Mouse (Mus musculus) intestine, embryonic 14.5 days (tissue): ENCODE results near the gene Naaladl2. TPM values are rescaled to one million over a fixed set of nuclear protein-coding genes. Genes with fewer than 3 reads are reported as not detected.

Experiments
- ATAC-seq: fragments of 200-750 bp; cut with Nextera tagmentation; replicated peaks from 2 replicates; pipeline ENCODE4 v1.8.0; 2017; ENCODE audit warnings: low read depth, moderate number of reproducible peaks, moderate TSS enrichment, moderate library complexity; ENCODE audit not compliant: low FRiP score, low TSS enrichment
- DNase-seq: peaks from one replicate; pipeline ENCODE4 v3.0.0-alpha.2; 2018; ENCODE audit warnings: low spot score
- H3K27ac ChIP-seq: fragments of 300-500 bp; sonication (generic); 2 replicates; pipeline ENCODE4 v1.5.1; 2014; ENCODE audit warnings: low read depth, mild to moderate bottlenecking, control low read depth
- H3K27me3 ChIP-seq: fragments of 300-500 bp; sonication (generic); replicated peaks from 2 replicates; pipeline ENCODE4 v1.6.1; 2014; ENCODE audit warnings: low read length, control low read depth; ENCODE audit not compliant: control insufficient read depth, insufficient read depth
- H3K36me3 ChIP-seq: fragments of 300-500 bp; sonication (generic); 2 replicates; pipeline ENCODE4 v1.6.1; 2014; ENCODE audit warnings: low read length, control low read depth; ENCODE audit not compliant: control insufficient read depth, insufficient read depth
- H3K4me1 ChIP-seq: fragments of 300-500 bp; sonication (generic); replicated peaks from 2 replicates; pipeline ENCODE4 v1.6.1; 2014; ENCODE audit warnings: low read length, control low read depth, mixed read lengths; ENCODE audit not compliant: control insufficient read depth, insufficient read depth
- H3K4me2 ChIP-seq: fragments of 300-500 bp; sonication (generic); 2 replicates; pipeline ENCODE4 v1.6.1; 2014; ENCODE audit warnings: low read length
- H3K4me3 ChIP-seq: fragments of 300-500 bp; sonication (generic); 2 replicates; pipeline ENCODE4 v1.5.1; 2014; ENCODE audit warnings: low read depth, low read length, control low read depth, mixed read lengths
- H3K9ac ChIP-seq: fragments of 300-500 bp; sonication (generic); 2 replicates; pipeline ENCODE4 v1.6.1; 2014; ENCODE audit warnings: mild to moderate bottlenecking, low read length
- H3K9me3 ChIP-seq: fragments of 300-500 bp; sonication (generic); 2 replicates; pipeline ENCODE4 v1.6.1; 2016; ENCODE audit warnings: low read length, control low read depth; ENCODE audit not compliant: control insufficient read depth
- WGBS: fragments of 180-500 bp; shearing (Covaris S2); extraction: QIAGEN DNeasy Blood & Tissue Kit; methylation state at CpG from one replicate; pipeline ENCODE4 v1.1.7; 2014; 5-methylcytosine and 5-hydroxymethylcytosine counted together
- polyA plus RNA-seq: library from polyadenylated mRNA; unstranded; fragments of >200 nt; fragmentation: Nextera tagmentation; extraction: Ambion mirVana; gene quantifications from 2 replicates; pipeline ENCODE4 v1.2.1, GENCODE M21; 2014

Naaladl2 gene
- 1.6 and 2.5 TPM in 2 replicates for polyA plus RNA-seq

- H3K27me3 ChIP-seq: no peaks in the 10 kb centered on the region
- WGBS: under 1% methylated on average over 79 of the region's 93 CpGs
- peak; percentile 92 for ATAC-seq
Observed at GRCm38 (mm10) chr3:25143555-25144311, at the start of gene Naaladl2. TSS of gene Naaladl2 (minus strand) at chr3:25144261.

GRCm38 (mm10) chr3:25151721-25152120 is 7.7 kb upstream of the Naaladl2 start:
- no peak overlapping the region for H3K9ac ChIP-seq

More at GRCm38 (mm10) chr3:25143555-25144311, at the start of gene Naaladl2:
- H3K27ac ChIP-seq: peak within 1 kb of the TSS; percentile 67
- peak within 1 kb of the TSS; percentile 65 for H3K4me2 ChIP-seq
- DNase-seq: peak; percentile 86
- no peaks in the 10 kb centered on the region for H3K36me3 ChIP-seq
- peak within 1 kb of the TSS; percentile 63 for H3K4me3 ChIP-seq
- no peaks in the 10 kb centered on the region for H3K4me1 ChIP-seq
- no peaks in the 10 kb centered on the region for H3K9me3 ChIP-seq
- H3K9ac ChIP-seq: peak within 1 kb of the TSS; percentile 81

GRCm38 (mm10) chr3:25147271-25147670 is 3.2 kb upstream of the Naaladl2 start:
- no peak overlapping the region for H3K9ac ChIP-seq
- no peak overlapping the region for H3K4me2 ChIP-seq
- no peaks in the 10 kb centered on the region for H3K27me3 ChIP-seq
- no peaks in the 10 kb centered on the region for H3K4me1 ChIP-seq
- H3K36me3 ChIP-seq: no peaks in the 10 kb centered on the region
- DNase-seq: no peak
- peaks cover 17% of the 10 kb centered on the region for H3K9me3 ChIP-seq
- H3K4me3 ChIP-seq: no peak overlapping the region
- H3K27ac ChIP-seq: no peak overlapping the region
- ATAC-seq: no peak

More at GRCm38 (mm10) chr3:25151721-25152120, 7.7 kb upstream of the Naaladl2 start:
- ATAC-seq: no peak
- H3K27me3 ChIP-seq: no peaks in the 10 kb centered on the region
- H3K4me1 ChIP-seq: no peaks in the 10 kb centered on the region
- H3K36me3 ChIP-seq: no peaks in the 10 kb centered on the region
- no peak for DNase-seq
- no peak overlapping the region for H3K27ac ChIP-seq
- H3K4me3 ChIP-seq: no peak overlapping the region
- peaks cover 19% of the 10 kb centered on the region for H3K9me3 ChIP-seq
- no peak overlapping the region for H3K4me2 ChIP-seq
- 92% methylated on average over 13 of the region's 13 CpGs for WGBS

GRCm38 (mm10) chr3:25144961-25145697 is 1.1 kb upstream of the Naaladl2 start:
- DNase-seq: peak; percentile 55
- Histone ChIP-seq H3K27me3 (no peaks in the 10 kb centered on the region), H3K4me3 (no peak overlapping the region), H3K4me2 (no peak overlapping the region), H3K27ac (no peak overlapping the region), H3K9ac (no peak overlapping the region), H3K4me1 (no peaks in the 10 kb centered on the region), H3K36me3 (no peaks in the 10 kb centered on the region), H3K9me3 (peaks cover 10% of the 10 kb centered on the region; the same call in 1 of the 2 replicates)
- 33% methylated on average over 8 of the region's 8 CpGs for WGBS
- ATAC-seq: no peak

GRCm38 (mm10) chr3:25143111-25143510 is 950 bp downstream of the Naaladl2 start:
- Histone ChIP-seq H3K36me3 (no peaks in the 10 kb centered on the region), H3K27ac (peak overlapping the region; percentile 67)
- no peak for ATAC-seq

GRCm38 (mm10) chr3:25131848-25132247 is 12.2 kb downstream of the Naaladl2 start:
- Histone ChIP-seq H3K27me3 (no peaks in the 10 kb centered on the region), H3K4me2 (no peak overlapping the region), H3K9me3 (no peaks in the 10 kb centered on the region), H3K4me1 (no peaks in the 10 kb centered on the region), H3K27ac (no peak overlapping the region), H3K9ac (no peak overlapping the region), H3K36me3 (no peaks in the 10 kb centered on the region), H3K4me3 (no peak overlapping the region)
- 41% methylated on average over 3 of the region's 3 CpGs for WGBS
- ATAC-seq: no peak
- no peak for DNase-seq

More at GRCm38 (mm10) chr3:25143111-25143510, 950 bp downstream of the Naaladl2 start:
- Histone ChIP-seq H3K4me3 (peak overlapping the region; percentile 63), H3K9ac (peak overlapping the region; percentile 81), H3K27me3 (no peaks in the 10 kb centered on the region), H3K9me3 (no peaks in the 10 kb centered on the region), H3K4me2 (peak overlapping the region; percentile 65), H3K4me1 (no peaks in the 10 kb centered on the region)
- DNase-seq: no peak
- 44% methylated on average over 6 of the region's 6 CpGs for WGBS

GRCm38 (mm10) chr3:25127864-25128263 is 16.2 kb downstream of the Naaladl2 start:
- ATAC-seq (no peak), DNase-seq (no peak)
- no peaks in the 10 kb centered on the region for H3K9me3 ChIP-seq
- H3K9ac ChIP-seq: no peak overlapping the region
- no peak overlapping the region for H3K4me2 ChIP-seq
- no peak overlapping the region for H3K4me3 ChIP-seq
- no peak overlapping the region for H3K27ac ChIP-seq
- H3K27me3 ChIP-seq: no peaks in the 10 kb centered on the region
- no peaks in the 10 kb centered on the region for H3K36me3 ChIP-seq
- no peaks in the 10 kb centered on the region for H3K4me1 ChIP-seq
- WGBS: 68% methylated on average over 4 of the region's 4 CpGs

GRCm38 (mm10) chr3:25124919-25125846 is 18.9 kb downstream of the Naaladl2 start:
- Histone ChIP-seq H3K36me3 (no peaks in the 10 kb centered on the region), H3K4me1 (no peaks in the 10 kb centered on the region), H3K9ac (no peak overlapping the region), H3K9me3 (no peaks in the 10 kb centered on the region), H3K27ac (no peak overlapping the region), H3K4me3 (no peak overlapping the region), H3K4me2 (no peak overlapping the region), H3K27me3 (no peaks in the 10 kb centered on the region)
- 49% methylated on average over 5 of the region's 5 CpGs for WGBS
- ATAC-seq: no peak
- no peak for DNase-seq
